Mouse (Mus musculus): ENCODE results near the gene Tekt5. TPM values are rescaled to one million over a fixed set of nuclear protein-coding genes. Genes with fewer than 3 reads are reported as not detected.
A peak's percentile ranks its signal among the peaks of the same experiment; 100 is the strongest.

The Tekt5 gene
- not detected in 2 replicates for total RNA-seq (2015)
- 0.12 TPM in 1 of 2 replicates, not detected in the other for total RNA-seq (2017)

DNA sequence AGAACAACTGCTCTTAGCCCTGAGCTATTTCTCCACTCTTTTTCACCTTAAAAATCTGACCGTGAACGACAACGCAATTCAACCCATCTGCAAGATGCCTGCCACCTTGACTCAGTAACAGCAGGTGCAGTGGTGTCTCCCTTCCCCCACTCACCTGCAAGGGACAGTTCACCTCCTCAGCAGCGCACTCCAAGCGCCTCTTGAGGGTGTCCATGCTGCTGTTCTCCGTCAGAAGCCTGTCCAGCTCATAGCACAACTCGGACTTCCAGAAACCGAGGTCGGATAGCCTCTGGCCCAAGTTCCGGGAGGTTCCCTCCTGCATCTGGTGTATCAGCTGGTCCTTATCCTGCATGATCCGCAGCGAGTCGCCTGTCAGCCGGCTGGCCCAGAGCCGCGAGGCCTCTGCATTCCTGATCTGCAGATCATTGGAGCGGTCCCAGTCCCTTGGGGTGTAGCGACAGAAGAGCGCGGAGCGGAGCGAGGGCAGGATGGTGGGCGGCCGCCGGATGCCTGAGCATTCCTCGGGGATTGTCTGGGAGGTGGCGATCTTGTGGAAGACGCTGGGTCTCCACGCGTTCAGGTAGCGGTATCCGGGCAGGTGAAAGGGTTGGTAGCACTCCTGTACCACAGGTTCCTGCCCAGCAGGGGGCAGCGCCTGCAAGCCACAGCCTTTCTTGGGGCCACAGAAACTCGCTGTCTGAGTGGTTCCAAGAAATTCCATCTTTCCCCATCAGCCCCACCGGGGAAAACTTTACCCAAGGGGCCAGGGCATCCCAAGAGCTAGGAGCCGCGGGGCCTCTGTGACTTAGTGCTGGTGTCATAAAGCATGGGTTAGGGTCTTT lies at the start of gene Tekt5:
Gene Tekt5, minus strand, starts transcription at position 792 of the 842 bp plus-strand sequence.
- no peak for ATAC-seq (ENCODE audit: poor library complexity, severe bottlenecking)

- no peak for ATAC-seq (ENCODE audit: poor library complexity, severe bottlenecking)
Observed at GRCm38 (mm10) chr16:10443723-10444122, 48.4 kb upstream of the Tekt5 start.

GRCm38 (mm10) chr16:10441761-10442160 lies 46.5 kb upstream of the Tekt5 start:
- no peak for ATAC-seq (ENCODE audit: poor library complexity, severe bottlenecking)

DNA sequence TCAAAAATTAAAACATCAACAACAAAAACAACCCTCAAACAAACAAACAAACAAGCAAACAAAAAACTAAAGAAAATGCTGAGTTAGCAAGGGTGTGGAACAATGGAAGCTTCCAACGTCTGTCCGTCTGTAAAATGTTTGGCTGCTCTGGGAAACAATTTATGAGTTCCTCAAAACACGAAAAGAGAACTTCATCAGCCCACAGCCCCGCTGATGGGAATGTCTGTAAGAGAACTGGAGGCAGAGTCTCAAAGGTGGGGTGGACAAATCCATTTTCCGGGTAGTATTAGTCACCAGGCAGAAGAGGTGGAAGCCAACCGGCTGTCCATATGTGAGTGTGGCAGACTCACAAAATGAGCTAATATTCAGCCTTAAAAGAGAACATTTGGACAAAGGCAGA lies 46.0 kb upstream of the Tekt5 start:
- ATAC-seq (ENCODE audit: poor library complexity, severe bottlenecking), result peak; percentile 57; the same call in 1 of the 2 replicates

DNA sequence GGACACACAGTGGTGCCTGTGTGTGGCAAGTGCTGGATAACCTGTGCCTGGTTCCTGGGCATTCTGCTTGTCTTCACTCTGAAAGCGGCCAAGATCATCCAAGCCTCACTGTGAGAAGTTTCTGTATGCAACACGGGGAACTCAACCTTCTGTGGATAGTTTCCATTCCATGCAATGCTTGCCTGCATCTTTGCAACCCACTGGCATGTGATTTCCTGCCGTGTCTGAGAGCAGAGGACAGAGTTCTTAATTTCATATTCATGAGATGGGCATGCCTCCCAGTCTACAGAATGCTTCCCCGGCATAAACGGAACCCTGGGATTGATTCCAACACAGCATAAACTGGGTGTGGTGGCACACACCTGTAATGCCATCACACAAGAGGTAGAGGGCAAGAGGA lies 42.8 kb upstream of the Tekt5 start:
- ATAC-seq (ENCODE audit: poor library complexity, severe bottlenecking), result no peak

DNA sequence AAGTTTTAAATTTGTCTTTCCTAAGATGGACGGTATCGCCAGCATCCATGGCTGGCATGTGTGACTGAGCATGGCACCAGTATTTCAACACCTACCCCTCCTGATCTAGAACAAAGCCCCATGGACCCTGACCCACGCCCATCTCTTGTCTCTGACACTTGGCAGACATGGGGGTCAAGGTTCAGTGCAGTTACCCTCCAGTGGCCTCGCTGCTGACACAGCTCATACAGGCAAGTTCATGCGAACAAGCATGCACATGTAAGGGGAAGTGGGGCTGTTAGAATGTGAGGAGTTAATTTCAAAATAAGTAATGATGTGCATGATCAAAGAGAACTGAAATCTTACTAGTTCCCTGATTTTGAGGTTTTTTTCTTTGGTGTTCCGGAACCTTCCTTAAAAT lies 40.9 kb upstream of the Tekt5 start:
- ATAC-seq (ENCODE audit: poor library complexity, severe bottlenecking), result peak; percentile 77

DNA sequence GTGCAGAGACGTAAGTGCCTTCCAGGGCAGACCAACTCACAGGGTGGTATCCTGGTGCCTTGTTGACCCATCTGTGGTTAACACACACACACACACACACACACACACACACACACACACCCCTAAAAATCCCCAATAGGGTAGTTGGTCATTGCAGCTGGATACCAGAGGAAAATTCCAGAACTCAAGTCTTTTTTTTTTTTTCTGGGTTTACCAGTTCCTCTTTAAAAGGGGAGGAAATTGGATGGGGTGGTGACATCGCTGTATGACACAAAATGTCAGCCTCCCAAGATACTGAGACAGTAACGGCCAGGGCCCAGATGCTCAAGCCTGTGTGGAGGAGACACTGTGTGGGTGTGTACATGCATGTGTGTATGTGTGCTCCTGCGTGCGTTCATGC lies 38.1 kb upstream of the Tekt5 start:
- peak; percentile 30 for ATAC-seq (ENCODE audit: poor library complexity, severe bottlenecking)

DNA sequence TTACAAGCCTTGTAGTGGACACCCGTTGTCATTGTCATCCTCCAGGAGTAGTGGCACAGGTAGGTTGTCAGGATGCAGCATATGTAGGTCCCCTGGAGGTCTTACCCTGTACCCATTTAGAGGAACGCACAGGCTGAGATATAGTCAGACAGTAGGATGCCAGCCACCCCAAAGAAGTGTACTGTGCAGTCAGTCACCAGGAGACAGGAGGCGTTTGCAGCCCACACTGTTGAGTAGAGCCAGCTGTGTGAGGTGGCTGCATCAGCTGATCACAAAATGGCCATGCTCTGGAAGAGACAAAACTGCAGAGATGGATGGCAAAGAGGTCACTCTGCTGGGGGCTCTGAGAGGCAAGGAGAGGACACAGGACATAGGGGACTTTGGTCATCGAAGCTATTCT lies 37.1 kb upstream of the Tekt5 start:
- ATAC-seq (ENCODE audit: poor library complexity, severe bottlenecking), result no peak

- no peak for ATAC-seq (ENCODE audit: poor library complexity, severe bottlenecking)
Observed at GRCm38 (mm10) chr16:10431911-10432310, 36.6 kb upstream of the Tekt5 start.

DNA sequence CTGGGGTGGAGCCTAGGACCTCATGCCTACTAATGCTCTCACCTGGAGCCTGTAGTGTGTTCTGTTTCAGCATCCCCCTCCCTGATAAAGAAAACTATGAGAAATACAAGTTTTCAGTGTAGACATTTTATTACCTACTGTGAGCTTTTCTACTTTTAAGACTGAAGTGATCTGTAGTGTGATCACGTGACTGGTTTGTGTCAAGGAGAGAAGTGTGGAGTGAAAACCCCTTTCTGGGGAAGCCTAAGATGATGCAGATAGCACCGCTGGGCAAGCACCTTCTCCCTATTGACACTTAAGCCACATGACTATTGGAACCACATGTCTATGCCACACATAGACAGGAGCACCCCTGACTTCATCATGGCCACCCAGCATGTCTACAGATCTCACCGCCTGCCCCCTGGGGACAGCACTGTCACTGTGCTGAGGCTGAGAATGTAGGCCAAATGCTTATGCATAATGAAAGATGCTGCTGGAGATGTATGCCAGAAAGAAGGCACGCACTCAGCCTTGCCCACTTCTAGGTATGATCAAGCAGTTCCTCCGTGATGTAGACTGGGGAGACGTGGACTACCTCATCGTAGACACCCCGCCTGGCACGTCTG lies 25.3 kb upstream of the Tekt5 start:
- no peak for ATAC-seq (ENCODE audit: poor library complexity, severe bottlenecking)

- ATAC-seq (ENCODE audit: poor library complexity, severe bottlenecking), result peak; percentile 85
Observed at GRCm38 (mm10) chr16:10417723-10418259, 22.5 kb upstream of the Tekt5 start.

DNA sequence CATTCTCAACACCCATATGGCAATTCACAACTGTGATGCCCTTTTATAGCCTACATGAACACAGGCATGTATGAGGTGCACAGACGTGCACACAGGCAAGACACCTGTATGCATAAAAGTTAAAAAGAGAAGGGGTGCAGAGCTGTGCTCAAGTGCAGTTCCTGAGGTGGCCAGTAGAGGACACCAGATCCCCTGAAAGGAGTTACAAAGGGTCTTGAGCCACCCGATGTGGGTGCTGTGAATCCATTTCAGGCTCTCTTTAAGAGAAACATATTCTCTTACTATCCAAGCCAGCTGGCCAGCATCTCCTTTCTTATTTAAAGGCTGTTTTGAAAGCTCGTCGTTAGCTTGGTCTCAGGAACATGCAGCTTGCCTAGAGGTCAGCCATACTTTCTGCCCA lies 21.6 kb upstream of the Tekt5 start:
- no peak for ATAC-seq (ENCODE audit: poor library complexity, severe bottlenecking)

- peak; percentile 41 for ATAC-seq (ENCODE audit: poor library complexity, severe bottlenecking)
Observed at GRCm38 (mm10) chr16:10415976-10416375, 20.7 kb upstream of the Tekt5 start.

- peak; percentile 96 for ATAC-seq (ENCODE audit: poor library complexity, severe bottlenecking)
Observed at GRCm38 (mm10) chr16:10411764-10412746, 16.8 kb upstream of the Tekt5 start, which contains the start of gene Nubp1. Nubp1 (plus strand) TSS chr16:10411948.

GRCm38 (mm10) chr16:10399160-10399559 lies 3.9 kb upstream of the Tekt5 start:
- peak; percentile 77 for ATAC-seq (ENCODE audit: poor library complexity, severe bottlenecking)

- ATAC-seq (ENCODE audit: poor library complexity, severe bottlenecking), result no peak
Observed at GRCm38 (mm10) chr16:10398755-10399154, 3.5 kb upstream of the Tekt5 start.

- 0 out of 2 replicates have a peak, but pooled peaks have one; percentile 51 for ATAC-seq (ENCODE audit: poor library complexity, severe bottlenecking)
Observed at GRCm38 (mm10) chr16:10392587-10392986, 2.7 kb downstream of the Tekt5 start.

- no peak for ATAC-seq (ENCODE audit: poor library complexity, severe bottlenecking)
Observed at GRCm38 (mm10) chr16:10388634-10389365, 6.5 kb downstream of the Tekt5 start.

DNA sequence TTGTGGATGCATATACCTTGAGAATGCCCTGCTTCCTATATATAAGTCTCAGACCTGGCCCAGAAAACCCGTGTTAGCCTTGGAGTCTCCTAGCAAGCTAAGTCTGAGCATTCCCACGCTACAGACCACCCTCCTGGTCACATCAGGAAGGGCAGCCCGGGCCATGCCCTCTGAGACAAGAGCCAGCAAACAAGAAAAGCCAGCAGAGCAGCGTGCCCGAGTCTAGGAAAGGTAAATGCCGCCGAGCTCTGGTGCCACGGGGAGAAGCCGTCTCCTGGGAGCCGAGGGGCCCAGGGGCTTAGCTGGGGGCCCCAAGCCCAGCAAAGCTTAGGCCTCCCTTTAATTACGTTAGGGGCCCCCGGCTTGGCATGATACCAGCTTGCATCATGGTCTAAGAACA lies 10.0 kb downstream of the Tekt5 start:
- ATAC-seq (ENCODE audit: poor library complexity, severe bottlenecking), result no peak

GRCm38 (mm10) chr16:10384544-10384943 lies 10.7 kb downstream of the Tekt5 start:
- peak; percentile 53 for ATAC-seq (ENCODE audit: poor library complexity, severe bottlenecking)
